Mouse (Mus musculus) E14TG2a.4 (cell line): ENCODE data around the gene Dock4.

Source experiments
- CTCF ChIP-seq: conservative IDR thresholded peaks from 2 replicates; pipeline ENCODE4 v1.5.1; 2014; ENCODE audit warnings: low read length
- POU5F1 ChIP-seq: IDR thresholded peaks from 2 replicates; pipeline ENCODE4 v1.6.1; 2014; ENCODE audit warnings: low read length, borderline replicate concordance

DNA sequence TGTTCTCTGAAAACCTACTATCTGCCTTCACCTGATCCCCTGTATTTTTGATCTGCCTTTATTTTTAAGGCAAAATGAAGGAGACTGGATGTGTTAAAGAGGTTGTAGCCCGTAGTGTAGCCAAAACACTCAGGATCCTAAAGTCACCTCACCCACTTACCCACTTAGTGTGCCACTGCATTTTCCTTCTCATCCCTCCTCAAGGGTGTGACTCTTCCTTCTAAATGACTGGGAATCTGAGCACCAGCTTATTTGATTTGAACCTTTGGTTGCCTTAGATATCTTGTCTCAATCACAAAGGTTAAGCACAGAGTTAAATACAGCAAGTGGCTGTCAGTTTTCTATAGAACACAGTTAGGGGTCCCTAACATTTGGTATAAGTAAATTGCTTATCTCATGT is 362.2 kb downstream of the Dock4 start:
- TF ChIP-seq CTCF (no peak), POU5F1 (no peak)
